Mouse (Mus musculus) erythroblast, embryonic 14.5 days (primary cell): ENCODE data around the gene Hs3st2. TPM values are rescaled to one million over a fixed set of nuclear protein-coding genes. Genes with fewer than 3 reads are reported as not detected.
"Not testable (repeated sequence)": the region's sequence is repeated elsewhere in the genome, so short reads cannot be mapped to it uniquely, and the experiment has no call there.

Experiments used
- H3K27me3 ChIP-seq: 2 replicates; pipeline ENCODE4 v1.6.1; 2012; ENCODE audit warnings: inconsistent platforms; ENCODE audit not compliant: control insufficient read depth
- H3K36me3 ChIP-seq: 2 replicates; pipeline ENCODE4 v1.6.1; 2012; ENCODE audit warnings: mild to moderate bottlenecking, inconsistent platforms; ENCODE audit not compliant: control insufficient read depth
- H3K4me1 ChIP-seq: 2 replicates; pipeline ENCODE4 v1.6.1; 2012; ENCODE audit warnings: inconsistent platforms; ENCODE audit not compliant: control insufficient read depth
- H3K4me3 ChIP-seq: replicated peaks from 2 replicates; pipeline ENCODE3; 2012; ENCODE audit warnings: moderate library complexity, mild to moderate bottlenecking, inconsistent platforms
- H3K9me3 ChIP-seq: 2 replicates; pipeline ENCODE4 v1.6.1; 2012; ENCODE audit warnings: low read length, inconsistent platforms, mixed read lengths; ENCODE audit not compliant: control insufficient read depth
- GATA1 ChIP-seq: IDR thresholded peaks from 2 replicates; pipeline ENCODE4 v1.6.1; 2012; ENCODE audit warnings: low read length, inconsistent platforms, mixed read lengths
- TAL1 ChIP-seq: IDR thresholded peaks from 3 replicates; pipeline ENCODE4 v1.6.1; 2012; ENCODE audit warnings: low read length, inconsistent platforms, mixed read lengths
- polyA plus RNA-seq: library from polyadenylated mRNA; stranded (reverse); fragments of >175 nt; gene quantifications from 2 replicates; pipeline ENCODE4 v1.2.3, GENCODE M21; 2012

Hs3st2 gene
- not detected in 2 replicates for polyA plus RNA-seq

DNA sequence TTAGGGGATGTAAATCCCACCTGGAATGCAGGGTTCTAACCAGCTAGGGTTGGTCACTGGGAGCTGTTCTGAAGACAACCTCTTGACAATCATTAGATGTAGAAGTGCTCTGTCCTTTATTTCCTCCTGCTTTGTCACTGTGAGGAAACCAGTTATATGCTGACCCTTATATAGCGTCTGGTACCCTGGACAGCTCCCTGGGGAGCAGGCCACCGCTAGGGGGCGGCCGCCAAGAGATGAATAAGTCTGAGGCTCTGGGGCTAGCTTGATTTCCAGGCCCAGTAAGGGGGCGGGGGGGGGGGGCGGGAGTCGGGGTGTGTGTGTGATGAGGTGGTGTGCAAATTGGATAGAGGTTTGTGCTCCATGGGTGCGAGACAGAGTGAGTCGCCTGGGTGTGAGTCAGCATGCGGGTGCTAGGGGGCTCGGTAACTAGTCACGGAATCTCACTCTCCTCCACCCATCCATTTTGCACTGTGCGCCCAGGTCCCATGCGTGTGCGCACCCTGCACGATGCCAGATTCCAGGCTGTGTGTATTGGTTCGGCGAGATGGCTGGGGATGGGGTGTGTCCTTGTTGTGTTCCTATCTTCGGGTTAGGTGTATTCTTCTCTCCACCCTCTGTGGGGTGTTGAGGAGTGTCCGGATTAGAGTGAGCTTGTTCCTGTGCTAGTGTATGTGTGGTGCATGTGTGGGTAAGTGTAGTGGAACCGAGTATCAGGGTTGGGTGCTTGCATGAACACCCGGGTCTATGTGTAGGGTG, at the start of gene Hs3st2:
TSS of gene Hs3st2 (plus strand) at position 635 of the 759 bp plus-strand sequence.
- no peaks in the 10 kb centered on the region for H3K36me3 ChIP-seq
- TF ChIP-seq GATA1 (no peak), TAL1 (no peak)
- no peaks in the 10 kb centered on the region for H3K4me1 ChIP-seq
- no peaks in the 10 kb centered on the region for H3K9me3 ChIP-seq
- H3K4me3 ChIP-seq: no peak within 1 kb of the TSS
- H3K27me3 ChIP-seq: peaks cover 29% of the 10 kb centered on the region

DNA sequence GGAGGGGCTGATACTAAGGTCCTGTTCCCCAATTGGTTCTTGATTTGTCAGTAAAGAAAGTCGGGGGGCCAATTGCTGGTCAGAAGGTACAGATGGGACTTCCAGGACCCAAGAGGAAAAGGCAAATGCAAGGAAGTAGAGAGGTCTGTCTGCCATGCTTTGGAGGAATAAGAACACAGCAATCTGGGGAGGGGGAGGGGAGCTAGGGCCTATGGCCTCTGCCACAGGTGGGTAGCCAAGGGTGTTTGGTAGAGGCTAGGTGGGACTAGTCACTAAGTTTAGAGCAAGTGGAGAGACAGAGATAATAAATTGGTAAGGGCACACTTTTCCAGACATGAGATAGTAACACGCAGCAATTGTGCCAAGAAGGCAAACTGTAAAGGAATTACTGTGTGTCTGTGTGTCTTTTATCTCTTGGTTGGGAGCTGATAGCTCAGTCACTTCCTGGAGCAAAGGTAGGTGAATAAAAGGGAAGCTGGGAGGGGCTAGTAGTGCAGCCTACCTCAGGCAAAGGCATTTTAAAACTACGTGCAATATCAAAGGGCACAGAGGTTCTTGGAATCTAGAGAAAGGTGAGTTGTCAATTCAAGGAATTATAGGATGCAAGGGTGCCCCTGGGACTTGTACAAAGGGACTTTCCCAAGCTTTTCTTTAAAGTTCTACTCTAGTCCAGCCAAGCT, 43.2 kb upstream of the Hs3st2 start:
- H3K4me1 ChIP-seq: no peaks in the 10 kb centered on the region
- no peaks in the 10 kb centered on the region for H3K9me3 ChIP-seq
- TF ChIP-seq GATA1: no peak
- no peak for TF ChIP-seq TAL1
- H3K36me3 ChIP-seq: no peaks in the 10 kb centered on the region
- H3K4me3 ChIP-seq: no peak overlapping the region
- no peaks in the 10 kb centered on the region for H3K27me3 ChIP-seq

DNA sequence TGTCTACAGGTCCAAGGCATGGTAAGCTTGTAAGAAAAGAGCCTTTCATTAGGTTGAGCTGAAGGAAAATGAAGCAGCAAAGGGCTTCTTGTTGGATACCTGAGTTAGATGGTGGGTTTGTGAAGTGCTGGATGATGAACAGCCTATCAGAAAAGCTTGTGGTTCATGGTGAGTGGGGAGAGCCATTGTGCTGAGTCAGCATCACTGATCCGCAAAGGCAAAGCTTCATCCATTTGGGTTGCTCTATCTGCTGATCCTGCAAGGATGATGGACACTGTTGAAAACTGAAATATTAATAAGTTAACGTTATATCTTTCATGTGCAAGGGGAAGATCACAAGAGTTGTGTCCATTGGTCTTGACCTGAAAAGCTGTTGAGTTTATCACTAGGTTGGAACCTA, 40.0 kb upstream of the Hs3st2 start:
- no peaks in the 10 kb centered on the region for H3K36me3 ChIP-seq
- no peak for TF ChIP-seq GATA1
- peaks cover 2% of the 10 kb centered on the region; the same call in 1 of the 2 replicates for H3K9me3 ChIP-seq
- no peaks in the 10 kb centered on the region for H3K4me1 ChIP-seq
- H3K4me3 ChIP-seq: no peak overlapping the region
- H3K27me3 ChIP-seq: no peaks in the 10 kb centered on the region

DNA sequence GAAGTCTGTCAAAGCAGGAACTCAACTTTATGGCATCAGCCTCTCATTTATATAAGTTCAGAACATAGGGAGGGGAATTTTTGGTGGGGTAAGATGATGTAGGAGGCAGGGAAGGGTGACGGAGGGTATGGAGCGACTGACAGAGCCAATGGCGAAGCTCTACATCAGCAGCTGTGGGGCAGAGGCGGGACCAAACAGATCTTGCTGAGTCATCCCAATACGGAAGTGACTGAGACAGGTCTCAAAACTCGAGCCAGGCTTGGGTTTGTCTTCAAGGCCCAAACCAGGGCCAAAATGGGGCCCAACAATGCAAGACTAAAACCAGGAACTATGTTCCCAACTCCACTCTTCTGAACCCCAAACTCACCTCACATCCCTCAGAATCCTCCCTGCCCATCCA, 30.2 kb upstream of the Hs3st2 start:
- H3K27me3 ChIP-seq: not testable (repeated sequence)

DNA sequence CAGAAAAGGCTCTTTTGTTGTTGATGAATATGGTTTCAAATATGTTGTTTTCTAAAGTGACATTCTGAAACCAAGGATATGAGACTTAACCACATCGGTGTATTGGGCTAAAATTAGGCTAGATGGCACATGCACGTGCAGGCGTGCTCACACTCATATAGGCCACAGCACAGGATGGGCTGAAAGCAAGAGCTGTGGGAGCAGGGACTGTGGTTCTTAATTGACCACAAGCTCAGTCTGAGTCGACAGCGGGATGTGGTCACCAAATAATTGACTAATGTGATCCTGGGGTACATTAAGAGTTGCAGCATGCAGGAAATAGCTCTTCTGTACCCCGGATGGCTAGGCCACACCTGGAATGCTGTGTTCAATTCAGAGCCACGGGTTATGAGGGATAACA, 26.1 kb upstream of the Hs3st2 start:
- no peak for TF ChIP-seq GATA1
- TF ChIP-seq TAL1: no peak
- Histone ChIP-seq H3K4me1 (no peaks in the 10 kb centered on the region), H3K36me3 (no peaks in the 10 kb centered on the region), H3K27me3 (no peaks in the 10 kb centered on the region), H3K9me3 (peaks cover 6% of the 10 kb centered on the region; the same call in 1 of the 2 replicates), H3K4me3 (no peak overlapping the region)

More for the DNA sequence above, 30.2 kb upstream of the Hs3st2 start:
- not testable (repeated sequence) for H3K36me3 ChIP-seq, H3K9me3 ChIP-seq, H3K4me3 ChIP-seq, H3K4me1 ChIP-seq

DNA sequence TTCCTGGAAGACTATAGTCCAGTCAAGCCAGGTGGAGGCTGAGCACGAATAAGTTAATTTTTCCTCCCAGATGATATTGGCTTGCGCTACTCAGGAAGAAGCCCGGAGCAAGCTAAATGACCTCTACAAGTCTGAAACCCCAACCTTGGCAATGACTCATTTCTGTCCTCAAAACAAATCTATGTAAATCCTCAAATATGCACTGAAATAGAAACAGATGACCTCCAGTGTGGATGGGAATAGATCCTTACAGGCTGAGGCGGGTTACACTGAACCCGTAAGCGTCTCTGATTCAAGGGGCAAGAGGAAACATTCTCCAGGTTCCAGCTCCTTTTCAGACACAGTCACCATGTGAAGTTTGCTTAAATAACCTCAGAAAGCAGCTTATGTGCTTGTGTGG, 24.5 kb upstream of the Hs3st2 start:
- Histone ChIP-seq H3K27me3 (no peaks in the 10 kb centered on the region), H3K4me3 (no peak overlapping the region), H3K4me1 (no peaks in the 10 kb centered on the region), H3K9me3 (peaks cover 3% of the 10 kb centered on the region; the same call in 1 of the 2 replicates), H3K36me3 (no peaks in the 10 kb centered on the region)
- TF ChIP-seq TAL1 (no peak), GATA1 (no peak)

DNA sequence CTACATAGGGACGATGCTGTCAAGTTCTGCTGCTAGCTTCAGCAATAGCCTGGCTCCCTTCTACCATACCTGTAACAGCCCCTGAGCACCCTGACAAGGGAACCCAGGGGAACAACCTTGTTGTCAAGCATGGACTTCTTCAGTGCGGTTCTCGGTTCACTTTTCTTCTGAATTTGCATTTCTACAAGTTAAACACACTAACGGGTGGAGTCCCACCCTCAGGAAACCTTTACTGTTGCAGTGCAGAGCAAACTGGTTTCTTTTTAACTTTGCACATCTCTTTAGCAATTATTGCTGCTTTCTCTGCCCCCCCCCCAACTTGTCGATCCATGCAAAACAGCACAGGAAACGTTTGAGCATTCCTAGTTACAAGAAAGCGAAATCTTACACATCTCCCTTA, 19.7 kb upstream of the Hs3st2 start:
- Histone ChIP-seq H3K4me3 (no peak overlapping the region), H3K27me3 (no peaks in the 10 kb centered on the region), H3K36me3 (no peaks in the 10 kb centered on the region), H3K4me1 (no peaks in the 10 kb centered on the region), H3K9me3 (no peaks in the 10 kb centered on the region)
- TF ChIP-seq GATA1: no peak
- TF ChIP-seq TAL1: no peak

DNA sequence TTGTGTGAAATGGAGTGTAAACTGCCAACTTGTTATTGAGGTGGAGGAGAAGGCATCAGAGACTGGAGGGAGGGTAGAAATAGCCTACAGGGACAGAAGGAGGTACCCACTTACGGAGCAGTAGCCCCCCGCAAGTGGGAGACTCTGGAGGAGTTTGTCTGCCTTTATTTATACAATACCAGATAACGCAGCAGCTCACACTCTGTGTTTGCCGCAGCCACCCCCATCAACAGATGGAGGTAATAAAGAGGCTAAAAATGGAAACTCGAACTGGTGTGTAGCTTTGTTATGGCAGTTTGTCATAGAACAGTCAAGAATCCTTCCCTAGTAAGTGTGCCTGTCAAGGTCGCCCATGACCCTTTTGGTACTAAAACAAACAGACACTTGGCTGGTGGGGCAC, 16.2 kb upstream of the Hs3st2 start:
- Histone ChIP-seq H3K4me3 (no peak overlapping the region), H3K36me3 (no peaks in the 10 kb centered on the region), H3K4me1 (no peaks in the 10 kb centered on the region), H3K9me3 (no peaks in the 10 kb centered on the region), H3K27me3 (no peaks in the 10 kb centered on the region)
- no peak for TF ChIP-seq TAL1
- TF ChIP-seq GATA1: no peak

DNA sequence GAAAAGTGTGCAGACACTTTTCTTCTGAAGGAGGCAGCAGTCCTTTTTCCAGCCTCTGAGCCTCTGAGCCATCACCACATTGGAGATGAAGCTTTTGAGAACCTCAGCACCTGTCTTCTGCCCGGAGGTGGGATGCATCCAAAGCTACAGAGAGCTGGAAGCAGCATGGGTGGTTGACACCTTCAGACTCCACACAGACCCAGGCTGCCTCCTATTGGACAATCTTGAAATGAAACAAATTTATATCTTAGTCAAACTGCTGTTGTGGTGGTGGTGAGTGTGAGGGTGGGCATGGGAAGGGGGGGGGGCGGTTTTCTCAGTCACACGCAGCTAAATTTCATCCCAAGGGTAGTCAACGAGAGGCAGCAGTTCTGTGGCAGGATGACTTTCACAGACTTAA, 12.7 kb upstream of the Hs3st2 start:
- H3K9me3 ChIP-seq: no peaks in the 10 kb centered on the region
- H3K27me3 ChIP-seq: no peaks in the 10 kb centered on the region
- H3K4me3 ChIP-seq: no peak overlapping the region
- H3K36me3 ChIP-seq: no peaks in the 10 kb centered on the region
- no peaks in the 10 kb centered on the region for H3K4me1 ChIP-seq
- TF ChIP-seq TAL1: no peak
- TF ChIP-seq GATA1: no peak

DNA sequence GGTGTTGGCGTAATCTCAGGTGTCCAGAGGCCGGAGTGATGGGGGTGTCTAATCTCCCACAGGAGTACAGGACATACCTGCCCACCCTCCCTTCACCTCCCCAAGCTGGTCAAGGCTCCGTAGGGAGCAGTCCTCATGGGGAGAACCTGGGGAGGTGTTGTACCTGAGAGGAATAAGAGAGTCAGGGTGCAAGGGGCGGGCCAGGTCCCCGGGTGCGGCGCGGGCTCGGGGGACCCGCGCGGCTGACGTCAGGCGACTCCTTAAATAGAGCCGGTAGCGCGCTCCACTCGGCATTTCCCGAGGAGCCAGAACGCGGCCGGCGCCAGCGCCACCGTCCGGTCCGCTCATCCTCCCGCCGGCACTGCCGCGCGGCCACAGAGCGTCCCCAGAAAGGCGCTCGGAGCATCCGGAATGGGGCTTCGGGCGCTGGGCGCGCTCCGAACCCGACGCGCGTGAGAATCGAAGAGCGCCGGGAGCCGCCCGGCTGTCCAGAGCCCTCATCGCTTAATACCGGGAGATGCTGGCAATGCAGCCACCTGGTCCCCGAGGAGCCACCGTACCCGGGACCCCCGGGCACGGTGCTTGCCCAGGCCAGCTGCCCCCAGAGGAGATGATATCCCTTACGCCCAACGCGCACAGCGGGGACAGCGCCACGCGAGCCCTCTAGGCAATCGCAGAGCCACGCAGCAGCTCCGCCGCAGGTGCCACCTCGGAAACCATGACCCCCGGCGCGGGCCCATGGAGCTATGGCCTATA, 503 bp downstream of the Hs3st2 start:
- no peak overlapping the region for H3K4me3 ChIP-seq
- H3K4me1 ChIP-seq: no peaks in the 10 kb centered on the region
- H3K9me3 ChIP-seq: no peaks in the 10 kb centered on the region
- peaks cover 29% of the 10 kb centered on the region for H3K27me3 ChIP-seq
- H3K36me3 ChIP-seq: no peaks in the 10 kb centered on the region
- TF ChIP-seq TAL1 (no peak), GATA1 (no peak)
